Mouse (Mus musculus) E14TG2a.4 (cell line): ENCODE results near the gene Mettl26.

ENCODE experiments used
- CTCF ChIP-seq: conservative IDR thresholded peaks from 2 replicates; pipeline ENCODE4 v1.5.1; 2014; ENCODE audit warnings: low read length
- NANOG ChIP-seq: IDR thresholded peaks from 2 replicates; pipeline ENCODE4 v1.6.1; 2014; ENCODE audit warnings: borderline replicate concordance, low read length, mixed read lengths
- POU5F1 ChIP-seq: IDR thresholded peaks from 2 replicates; pipeline ENCODE4 v1.6.1; 2014; ENCODE audit warnings: low read length, borderline replicate concordance

DNA sequence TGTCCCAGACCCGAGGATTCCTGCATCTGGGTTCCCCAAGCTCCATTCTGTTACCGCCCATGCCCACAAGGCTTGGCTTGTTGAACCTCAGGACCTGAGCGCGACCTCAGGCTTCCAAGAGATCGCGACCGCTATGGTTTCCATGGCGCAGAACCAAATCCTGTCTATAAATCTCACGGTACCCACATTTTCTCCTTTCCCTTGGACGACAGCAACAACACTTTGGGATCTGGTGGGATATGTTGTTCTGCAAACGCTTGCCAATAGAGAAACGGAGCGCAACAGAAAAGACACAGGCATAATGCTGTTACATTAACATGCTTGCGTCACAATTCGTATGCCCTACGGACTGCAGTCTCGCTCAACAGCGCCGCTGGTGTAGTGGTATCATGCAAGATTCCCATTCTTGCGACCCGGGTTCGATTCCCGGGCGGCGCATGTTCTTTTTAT is at the start of gene Mettl26:
- no peak for TF ChIP-seq CTCF
- no peak for TF ChIP-seq POU5F1
- no peak for TF ChIP-seq NANOG
